Mouse (Mus musculus): ENCODE results near the gene Vti1a.

The Vti1a gene

DNA sequence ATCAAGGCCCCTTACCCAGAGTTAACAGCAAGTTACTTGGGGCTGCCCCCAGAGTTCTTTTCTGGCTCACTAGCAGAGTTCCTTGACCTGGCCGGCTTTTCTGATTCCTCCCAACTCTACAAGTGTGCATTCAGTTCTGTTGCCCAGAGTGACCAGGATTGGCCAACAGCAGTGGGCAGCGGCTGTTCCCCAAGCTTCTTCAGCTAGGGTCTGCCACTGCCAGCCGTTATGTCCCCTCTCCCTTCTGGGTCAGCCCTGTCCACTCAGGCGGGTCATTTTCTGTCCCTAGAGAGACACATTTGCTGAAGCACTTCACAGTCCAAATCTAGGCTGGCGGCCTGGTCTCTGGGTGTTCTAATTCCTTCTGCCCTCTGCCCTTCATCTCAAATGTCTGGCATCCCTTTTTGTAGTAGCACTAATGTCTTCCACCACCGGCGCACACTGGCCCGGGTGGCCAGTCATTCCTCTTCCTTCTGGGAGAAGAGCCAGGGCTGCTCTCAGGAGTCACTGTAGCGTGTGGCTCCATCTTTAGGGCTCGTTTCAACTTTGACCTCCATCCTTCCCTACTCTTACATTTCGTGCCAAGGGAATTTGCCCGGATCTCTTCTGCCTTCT lies 305.0 kb downstream of the Vti1a start:
- no peak for DNase-seq (ENCODE audit: low spot score in 2 of 2)

DNA sequence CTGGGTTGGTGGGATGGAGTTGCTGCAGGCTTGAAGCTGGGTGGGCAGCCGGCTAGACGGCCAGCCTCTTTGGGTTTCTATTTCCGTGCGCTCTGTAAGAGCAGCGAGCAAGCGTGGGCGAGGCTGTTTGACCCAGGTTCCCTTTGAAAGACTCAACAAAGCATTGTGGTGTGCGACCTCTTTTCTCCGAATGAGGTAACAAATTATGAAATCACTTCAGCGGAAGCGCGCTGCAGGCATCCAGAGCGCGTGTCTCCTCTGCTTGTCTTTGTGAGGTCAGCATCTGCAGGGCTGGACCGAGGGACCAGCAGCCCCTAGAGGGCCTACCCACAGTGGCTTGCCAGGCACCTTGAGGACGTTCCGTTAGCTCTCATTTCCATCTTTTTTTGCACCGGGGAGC lies 306.7 kb downstream of the Vti1a start:
- DNase-seq (ENCODE audit: low spot score in 2 of 2) = no peak

DNA sequence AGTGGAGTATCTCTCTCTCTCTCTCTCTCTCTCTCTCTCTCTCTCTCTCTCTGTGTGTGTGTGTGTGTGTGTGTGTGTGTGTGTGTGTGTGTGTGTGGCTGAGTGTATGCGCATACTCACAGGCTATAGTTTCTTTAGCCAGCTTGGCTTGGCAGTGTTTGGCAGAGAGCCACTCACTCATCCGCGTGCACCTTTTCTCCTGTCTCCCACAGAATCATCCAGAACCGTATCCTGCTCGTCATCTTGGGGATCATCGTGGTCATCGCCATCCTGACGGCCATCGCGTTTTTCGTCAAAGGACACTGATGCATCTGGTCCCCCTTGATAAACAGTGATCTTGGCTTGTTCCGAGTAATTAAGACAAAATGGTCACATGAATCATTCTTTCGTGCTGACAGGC lies 307.5 kb downstream of the Vti1a start:
- DNase-seq (ENCODE audit: low spot score in 2 of 2) = no peak

DNA sequence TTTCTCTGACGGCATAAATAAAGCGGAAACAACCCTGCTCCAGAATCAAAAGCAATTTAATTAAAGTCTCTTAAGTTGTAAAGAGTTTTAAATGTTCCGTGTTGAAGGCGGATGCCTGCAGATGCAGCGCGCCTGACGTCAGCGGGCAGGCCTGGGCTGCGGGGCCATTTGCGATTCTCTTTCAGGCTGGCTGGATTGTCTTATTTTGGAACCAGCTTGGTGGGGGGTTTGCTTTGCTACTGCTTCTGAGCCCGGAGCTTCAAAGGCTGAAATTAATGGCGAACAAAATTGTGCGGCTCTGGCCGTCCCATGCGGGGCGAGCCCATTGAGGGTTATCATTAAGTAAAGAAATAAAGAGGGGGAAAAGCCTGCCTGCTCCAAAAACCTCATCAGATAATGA lies 310.4 kb downstream of the Vti1a start:
- DNase-seq (ENCODE audit: low spot score in 2 of 2) = no peak

DNA sequence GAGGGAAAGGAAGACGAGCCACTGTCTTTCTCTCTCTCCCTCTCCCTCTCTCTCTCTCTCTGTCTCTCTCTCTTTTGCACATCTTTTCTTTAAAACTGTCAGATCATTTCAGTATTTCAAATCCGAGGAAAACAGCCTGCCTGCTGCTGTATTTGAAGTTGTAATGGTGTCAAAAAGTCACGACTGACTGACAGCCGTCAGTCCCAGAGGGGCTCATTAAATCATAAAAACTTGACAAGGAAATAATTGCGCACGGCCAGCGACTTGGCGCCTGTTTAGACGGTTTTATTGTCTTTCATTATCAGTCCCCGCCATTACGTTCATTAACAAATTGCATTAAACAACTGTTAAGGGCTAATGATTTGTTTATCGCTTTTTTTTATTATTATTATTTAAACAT lies 310.9 kb downstream of the Vti1a start:
- DNase-seq (ENCODE audit: low spot score in 2 of 2) = no peak

DNA sequence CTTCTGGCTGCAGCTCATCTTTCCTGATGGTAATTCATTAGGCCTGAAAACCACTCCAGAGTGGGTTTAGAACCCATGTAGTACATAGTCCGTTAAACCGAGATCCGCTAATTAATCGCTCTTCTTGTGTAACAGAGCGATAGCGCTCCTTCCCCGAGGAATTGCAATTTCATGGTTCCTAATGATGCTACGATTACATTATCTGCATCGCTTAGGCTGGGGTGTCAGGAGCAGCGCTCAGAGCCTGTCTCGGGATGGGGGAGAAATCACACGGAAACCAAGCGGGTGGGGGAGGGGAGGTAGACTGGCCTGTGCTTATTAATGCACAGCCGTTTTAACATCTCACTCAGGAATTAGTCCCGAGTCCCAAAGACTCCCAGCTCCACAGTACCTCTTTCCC lies 319.4 kb downstream of the Vti1a start:
- no peak for DNase-seq (ENCODE audit: low spot score in 2 of 2)

DNA sequence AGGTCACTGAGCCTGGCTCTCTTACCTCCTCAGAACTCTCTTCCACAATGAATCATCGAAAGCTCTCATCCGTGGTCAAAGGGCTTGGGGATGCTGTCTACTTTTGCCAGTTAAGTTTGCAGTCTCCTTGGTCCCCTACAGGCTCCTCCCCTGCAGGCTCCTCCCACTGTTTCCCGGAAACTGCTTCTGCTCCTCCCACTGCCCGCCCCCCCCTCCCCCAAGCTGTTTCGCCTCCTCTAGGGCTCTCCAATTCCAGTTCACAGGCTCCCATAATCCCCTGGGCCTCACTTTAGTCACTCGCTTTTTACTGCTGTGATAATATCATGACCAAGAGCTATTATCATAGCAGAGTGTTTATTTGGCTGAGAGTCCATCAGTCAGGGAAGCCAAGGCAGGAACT lies 324.2 kb downstream of the Vti1a start:
- no peak for DNase-seq (ENCODE audit: low spot score in 2 of 2)

DNA sequence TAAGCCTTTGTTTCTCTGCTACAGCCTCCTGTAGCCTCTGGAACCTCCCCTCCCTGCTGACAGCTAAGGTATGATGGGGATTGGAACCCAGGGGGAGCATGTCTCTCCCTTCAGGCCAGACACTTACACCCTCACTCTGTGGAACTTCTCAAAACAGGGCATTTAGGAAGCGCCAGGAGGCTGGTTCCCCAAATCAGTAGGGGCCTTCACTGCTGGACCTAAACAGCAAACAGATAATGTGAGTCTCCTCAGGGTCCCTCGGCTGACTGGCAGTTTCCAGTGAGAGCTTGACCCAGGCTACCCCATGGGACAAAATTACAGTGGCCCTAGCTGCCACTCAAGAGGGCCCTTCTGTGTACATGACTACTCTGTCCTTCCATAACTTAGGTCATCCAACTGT lies 325.8 kb downstream of the Vti1a start:
- no peak for DNase-seq (ENCODE audit: low spot score in 2 of 2)

DNA sequence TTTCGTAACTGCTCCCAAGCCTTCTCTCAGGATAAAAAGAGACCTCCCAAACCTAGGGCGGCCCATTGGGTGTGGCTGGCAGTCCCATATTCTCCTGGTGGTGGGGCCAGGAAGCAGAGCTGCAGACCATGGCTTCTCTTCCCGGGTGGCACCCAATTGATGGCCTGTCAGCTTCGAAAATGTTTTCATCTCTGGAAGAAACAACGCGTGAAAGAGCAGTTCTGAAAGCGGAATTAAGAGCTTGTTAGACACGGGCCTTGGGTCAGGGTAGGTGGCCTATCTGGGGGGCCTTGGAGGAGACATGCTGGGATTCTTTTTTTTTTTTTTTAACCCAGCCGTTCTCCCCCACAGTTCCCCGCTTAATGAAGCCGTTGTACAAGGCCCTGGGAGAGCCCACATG lies 326.3 kb downstream of the Vti1a start:
- DNase-seq (ENCODE audit: low spot score in 2 of 2) = no peak

DNA sequence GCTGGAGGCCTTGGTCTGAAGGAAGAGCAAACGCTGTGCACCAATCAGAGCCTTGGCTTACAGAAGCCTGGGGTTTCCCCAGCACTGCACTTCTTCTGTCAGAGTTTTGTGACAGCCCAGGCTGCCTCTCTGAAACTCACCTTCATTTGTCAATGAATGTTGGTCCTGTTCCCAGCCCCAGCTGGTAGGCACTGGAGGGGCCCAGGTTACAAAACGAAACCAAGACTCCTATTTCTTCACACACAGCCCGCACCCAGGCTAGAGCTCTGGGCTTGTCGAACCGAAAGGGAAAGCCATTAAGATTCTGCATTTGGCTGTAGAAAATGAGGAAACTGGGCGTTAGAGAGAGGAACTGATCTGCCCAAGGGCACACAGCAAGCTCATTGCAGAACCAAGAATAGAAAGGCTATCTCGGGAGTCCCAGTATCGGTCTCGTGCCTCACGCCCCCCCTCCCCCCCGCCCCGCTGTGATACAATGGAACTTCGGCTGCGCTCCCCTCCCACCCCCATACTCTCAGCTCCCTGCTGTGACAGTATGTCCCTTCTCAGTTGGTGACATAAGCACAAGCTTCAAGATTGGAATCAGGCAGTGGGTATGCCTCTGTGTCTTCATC lies 327.3 kb downstream of the Vti1a start:
- DNase-seq (ENCODE audit: low spot score in 2 of 2) = no peak

DNA sequence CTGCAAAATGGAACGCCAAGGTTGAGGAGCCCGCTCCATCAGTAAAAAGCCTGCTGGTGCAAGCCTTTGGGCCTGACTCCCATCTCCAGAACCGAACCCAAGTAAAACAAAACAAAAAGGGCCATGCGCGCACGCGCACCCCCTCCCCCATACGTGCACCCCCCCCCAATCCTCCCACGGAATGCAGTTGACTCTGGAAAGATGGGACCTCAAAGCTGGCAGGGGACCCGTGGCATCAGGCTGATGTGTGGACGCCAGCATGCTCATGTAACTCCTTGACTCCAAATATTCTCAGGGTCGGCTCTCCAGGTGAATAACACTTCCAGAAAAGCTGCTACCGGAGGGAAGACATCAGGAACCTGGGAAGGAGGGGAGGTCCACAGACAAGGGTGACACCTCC lies 327.8 kb downstream of the Vti1a start:
- no peak for DNase-seq (ENCODE audit: low spot score in 2 of 2)

DNA sequence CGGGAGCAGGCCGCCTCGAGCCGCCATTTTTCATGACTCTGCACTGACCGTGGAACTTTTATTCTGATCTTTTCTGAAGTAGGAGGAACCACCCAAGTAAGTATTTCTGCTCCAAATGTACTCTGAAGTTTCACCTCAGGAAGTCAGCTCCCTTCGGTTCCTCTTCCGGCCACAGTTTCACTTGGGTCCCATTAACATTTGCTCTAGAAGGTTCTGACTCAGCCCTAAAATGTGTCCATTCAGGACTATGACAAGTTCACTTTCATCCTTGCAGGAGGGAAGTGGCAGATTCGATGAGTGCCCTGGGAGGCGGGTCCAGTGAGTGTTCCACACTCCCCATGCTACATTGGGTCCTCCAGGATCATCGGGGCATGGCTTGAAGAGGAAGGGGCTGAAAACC lies 333.3 kb downstream of the Vti1a start:
- DNase-seq (ENCODE audit: low spot score in 2 of 2) = no peak

DNA sequence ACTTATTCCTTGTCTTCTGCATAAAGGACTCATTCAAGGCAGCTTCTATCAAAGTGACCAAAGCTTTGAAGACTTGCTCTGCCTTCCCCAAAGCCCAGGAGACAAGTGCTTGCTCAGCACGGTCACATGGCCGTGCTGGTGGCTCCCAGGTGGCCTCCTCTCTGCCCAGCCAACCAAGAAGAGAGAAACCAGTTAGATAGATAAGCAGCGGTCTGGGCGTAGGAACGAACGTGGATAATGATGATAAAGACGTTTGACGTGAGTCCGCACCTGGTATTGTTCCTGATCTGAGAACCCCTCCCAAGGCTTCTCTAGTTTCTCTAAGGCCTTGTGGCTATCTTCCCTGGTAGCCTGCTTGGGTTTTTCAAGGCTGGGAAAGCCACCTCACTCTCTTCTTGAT lies 334.9 kb downstream of the Vti1a start:
- DNase-seq (ENCODE audit: low spot score in 2 of 2) = no peak

DNA sequence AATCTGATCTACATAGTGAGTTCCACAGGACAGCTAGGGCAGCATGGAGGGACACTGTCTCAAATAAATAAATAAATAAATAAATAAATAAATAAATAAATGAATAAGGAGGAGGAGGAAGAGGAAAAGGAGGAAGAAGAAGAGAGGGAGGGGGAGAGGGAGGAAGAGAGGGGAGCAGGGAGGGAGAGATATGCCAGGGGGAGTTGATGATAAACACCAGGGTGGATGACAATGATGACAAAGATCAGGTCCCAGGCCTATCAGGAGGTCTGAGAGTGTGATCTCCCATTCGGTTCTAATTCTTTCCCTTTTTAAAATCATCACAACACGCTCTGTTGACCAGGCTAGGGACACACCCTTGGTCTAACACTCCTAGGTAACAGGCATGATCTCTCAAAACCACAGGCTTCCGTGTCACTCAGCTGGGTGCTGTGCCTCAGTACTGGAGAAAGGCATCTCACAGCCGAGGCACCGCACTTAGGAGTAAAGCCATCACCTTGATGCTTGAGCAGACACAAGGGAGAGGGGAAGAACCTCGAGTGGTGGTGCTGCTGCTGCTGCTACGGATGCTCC lies 336.7 kb downstream of the Vti1a start:
- no peak for DNase-seq (ENCODE audit: low spot score in 2 of 2)

DNA sequence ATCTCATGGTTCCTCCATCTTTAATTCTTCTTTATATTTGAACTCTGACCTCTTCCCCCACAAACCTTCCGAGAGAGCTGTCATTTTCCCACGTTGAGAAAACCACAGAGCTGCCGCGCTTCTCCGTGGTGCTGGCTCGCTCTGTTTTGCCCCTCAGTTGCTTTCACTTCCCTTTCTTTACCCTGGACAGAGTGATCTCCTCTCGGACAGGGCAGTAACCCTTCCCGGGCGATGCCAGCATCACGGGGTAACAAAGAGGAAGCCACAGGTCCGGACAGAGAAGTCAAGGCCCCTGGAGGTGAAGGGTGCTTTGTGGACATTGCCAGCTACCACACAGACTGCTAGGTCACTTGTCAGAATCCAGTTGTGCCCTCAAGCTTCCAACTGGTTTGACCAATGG lies 344.1 kb downstream of the Vti1a start:
- no peak for DNase-seq (ENCODE audit: low spot score in 2 of 2)

DNA sequence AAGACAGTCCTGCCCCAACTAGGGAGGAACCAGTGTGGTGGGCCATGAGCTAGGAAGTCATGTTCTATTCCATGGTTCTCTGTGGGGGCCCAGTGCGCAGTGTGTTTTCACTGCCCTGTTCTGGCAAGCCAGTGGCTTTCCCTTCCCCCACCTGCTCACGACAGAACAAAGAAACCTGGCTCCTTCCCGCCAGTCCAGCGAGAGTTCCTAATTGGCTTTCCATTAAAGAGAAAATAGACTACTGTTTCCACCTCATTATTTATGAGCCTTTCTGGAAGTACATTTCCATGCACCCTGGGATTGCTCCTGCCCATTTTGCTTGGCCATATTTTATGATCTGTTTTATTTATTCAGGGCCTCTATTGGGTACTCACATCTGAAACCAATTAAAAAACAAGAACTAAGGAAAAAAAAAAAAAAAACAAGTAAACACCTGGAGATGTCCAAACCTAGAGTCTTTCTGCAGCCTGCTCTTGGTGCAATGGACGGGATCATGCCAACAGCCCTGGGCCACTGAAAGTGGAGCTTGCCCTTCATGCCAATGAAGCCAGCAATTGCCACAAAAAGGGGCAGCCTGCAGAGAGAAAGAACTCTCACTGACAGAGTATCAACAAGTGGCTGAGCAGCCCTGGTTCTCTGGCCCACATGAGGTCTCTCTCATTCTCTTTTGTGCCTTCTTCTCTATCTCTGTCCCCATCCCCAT lies 346.6 kb downstream of the Vti1a start:
- no peak for DNase-seq (ENCODE audit: low spot score in 2 of 2)

DNA sequence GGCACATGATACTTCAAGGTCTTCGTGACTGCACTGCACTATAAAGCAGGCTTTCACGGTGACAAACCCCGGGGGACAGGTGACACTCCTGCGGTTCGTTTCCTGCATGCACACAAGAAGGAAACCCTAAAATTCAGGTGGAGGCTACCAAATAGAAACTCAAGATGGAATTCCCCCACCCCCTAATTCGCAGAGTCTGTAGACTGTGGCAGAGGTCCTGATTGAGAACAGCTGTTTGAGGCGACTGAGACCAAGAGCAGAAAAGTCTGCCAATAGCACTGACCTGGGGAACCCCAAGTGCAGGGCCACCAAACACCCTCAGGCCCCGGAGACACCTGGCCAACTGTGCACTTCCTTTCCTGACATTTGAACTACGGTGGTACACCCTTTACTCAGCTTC lies 351.7 kb downstream of the Vti1a start:
- no peak for DNase-seq (ENCODE audit: low spot score in 2 of 2)

DNA sequence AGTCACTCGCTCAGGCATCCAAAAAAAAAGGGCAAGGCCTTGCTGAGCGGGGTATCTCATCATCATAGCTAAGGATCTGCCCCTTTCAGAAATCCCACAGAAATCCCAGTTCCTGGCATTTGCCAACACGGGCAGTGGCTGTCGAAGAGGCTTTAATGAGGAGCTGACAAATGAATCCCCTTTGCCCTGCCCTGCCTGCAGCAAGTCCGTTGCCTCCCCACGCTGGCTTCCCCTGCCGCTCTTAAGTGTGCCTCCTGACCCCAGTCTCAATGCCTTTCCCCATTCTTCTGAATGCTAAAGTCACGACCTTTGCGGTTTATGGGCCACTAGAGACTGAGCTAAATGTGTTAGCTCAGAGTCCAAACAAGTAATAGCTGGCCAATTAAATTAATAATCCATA lies 352.8 kb downstream of the Vti1a start:
- DNase-seq (ENCODE audit: low spot score in 2 of 2) = no peak
